Mouse (Mus musculus) midbrain, embryonic 11.5 days (tissue): Measurements from ENCODE around the gene Lpar2. TPM values are rescaled to one million over a fixed set of nuclear protein-coding genes. Genes with fewer than 3 reads are reported as not detected.
A peak's percentile ranks its signal among the peaks of the same experiment; 100 is the strongest.

Experiments
- ATAC-seq: fragments of 200-750 bp; cut with Nextera tagmentation; 2 replicates; pipeline ENCODE4 v1.8.0; 2017; ENCODE audit warnings: moderate TSS enrichment, moderate library complexity; ENCODE audit not compliant: low FRiP score
- DNase-seq: peaks from one replicate; pipeline ENCODE4 v3.0.0; 2015; ENCODE audit warnings: low spot score; ENCODE audit errors: missing footprints
- H3K27ac ChIP-seq: fragments of 300-500 bp; sonication (generic); 2 replicates; pipeline ENCODE4 v1.5.1; 2014; ENCODE audit warnings: low read depth, low read length
- H3K27me3 ChIP-seq: fragments of 300-500 bp; sonication (generic); 2 replicates; pipeline ENCODE4 v1.6.1; 2014; ENCODE audit warnings: mild to moderate bottlenecking, low read length, moderate library complexity, mixed read lengths; ENCODE audit not compliant: control insufficient read depth, insufficient read depth
- H3K36me3 ChIP-seq: fragments of 300-500 bp; sonication (generic); 2 replicates; pipeline ENCODE4 v1.6.1; 2014; ENCODE audit warnings: mild to moderate bottlenecking, low read length, moderate library complexity, mixed read lengths; ENCODE audit not compliant: control insufficient read depth, insufficient read depth
- H3K4me1 ChIP-seq: fragments of 300-500 bp; sonication (generic); 2 replicates; pipeline ENCODE4 v1.6.1; 2014; ENCODE audit warnings: low read length; ENCODE audit not compliant: control insufficient read depth, insufficient read depth
- H3K4me2 ChIP-seq: fragments of 300-500 bp; sonication (generic); 2 replicates; pipeline ENCODE4 v1.6.1; 2014; ENCODE audit warnings: mild to moderate bottlenecking, moderate library complexity
- H3K4me3 ChIP-seq: fragments of 300-500 bp; sonication (generic); 2 replicates; pipeline ENCODE4 v1.5.1; 2014; ENCODE audit warnings: low read depth, low read length
- H3K9ac ChIP-seq: fragments of 300-500 bp; sonication (generic); 2 replicates; pipeline ENCODE4 v1.6.1; 2014; ENCODE audit warnings: low read length
- H3K9me3 ChIP-seq: fragments of 300-500 bp; sonication (generic); 2 replicates; pipeline ENCODE4 v1.6.1; 2016; ENCODE audit warnings: low read length; ENCODE audit not compliant: control insufficient read depth
- WGBS: fragments of 180-500 bp; shearing (Covaris S2); extraction: QIAGEN DNeasy Blood & Tissue Kit; methylation state at CpG from one replicate; pipeline ENCODE4 v1.1.7; 2014; 5-methylcytosine and 5-hydroxymethylcytosine counted together
- polyA plus RNA-seq: library from polyadenylated mRNA; unstranded; fragments of >200 nt; fragmentation: Nextera tagmentation; extraction: Ambion mirVana; gene quantifications from 2 replicates; pipeline ENCODE4 v1.2.1, GENCODE M21; 2014

Lpar2 gene
- polyA plus RNA-seq, 1 experiment from 2014 or later = 1.2 TPM

DNA sequence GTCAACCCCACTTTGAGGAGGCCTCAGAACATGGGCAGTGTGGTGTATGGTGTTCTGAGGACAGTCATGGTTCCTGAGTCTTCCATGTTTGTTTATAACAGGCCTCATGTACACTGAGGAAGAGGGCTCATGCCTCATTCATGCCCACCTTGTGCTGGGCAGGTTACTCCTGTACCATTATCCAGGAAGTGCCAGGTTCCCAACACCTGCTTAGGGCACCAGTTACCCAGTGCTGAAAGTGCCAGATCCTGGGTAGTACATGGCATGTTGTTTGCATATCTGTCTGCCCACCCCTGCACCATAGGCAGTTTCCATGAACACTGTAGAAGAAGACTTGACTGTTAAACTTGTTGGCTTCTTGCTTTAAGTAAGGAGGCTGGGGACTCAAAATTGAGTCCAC lies 20.0 kb upstream of the Lpar2 start:
- Histone ChIP-seq H3K36me3 (peaks cover 74% of the 10 kb centered on the region), H3K9ac (no peak overlapping the region), H3K4me2 (no peak overlapping the region), H3K4me1 (no peaks in the 10 kb centered on the region), H3K4me3 (no peak overlapping the region), H3K27ac (no peak overlapping the region), H3K27me3 (no peaks in the 10 kb centered on the region), H3K9me3 (no peaks in the 10 kb centered on the region)
- DNase-seq (peak; percentile 80), ATAC-seq (no peak)

GRCm38 (mm10) chr8:69803366-69803765 lies 18.9 kb upstream of the Lpar2 start:
- Histone ChIP-seq H3K9ac (no peak overlapping the region), H3K4me3 (no peak overlapping the region), H3K4me2 (no peak overlapping the region), H3K4me1 (peaks cover 2% of the 10 kb centered on the region; the same call in 1 of the 2 replicates), H3K27me3 (no peaks in the 10 kb centered on the region), H3K36me3 (peaks cover 74% of the 10 kb centered on the region), H3K9me3 (no peaks in the 10 kb centered on the region), H3K27ac (no peak overlapping the region)
- ATAC-seq = no peak
- DNase-seq = peak; percentile 37
- WGBS = 96% methylated on average over 7 of the region's 7 CpGs

DNA sequence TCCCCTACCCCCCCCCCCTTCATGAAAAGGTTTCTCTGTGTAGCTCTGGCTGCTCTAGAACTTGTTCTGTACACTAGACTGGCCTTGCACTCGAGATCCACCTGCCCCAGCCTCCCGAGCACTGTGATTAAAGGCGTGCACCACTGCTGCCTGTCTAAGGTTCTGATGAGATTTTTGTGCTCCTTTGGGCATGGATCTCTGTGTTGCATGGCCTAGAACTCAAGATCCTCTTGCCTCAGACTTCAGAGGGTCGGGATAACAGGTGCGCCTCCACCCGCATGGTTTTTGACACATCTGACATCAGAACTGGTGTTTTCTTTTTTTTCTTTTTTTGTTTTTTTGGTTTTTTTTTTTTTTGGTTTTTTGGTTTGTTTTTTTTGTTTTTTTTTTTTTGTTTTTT lies 17.7 kb upstream of the Lpar2 start:
- 92% methylated on average over 6 of the region's 6 CpGs for WGBS

GRCm38 (mm10) chr8:69805086-69805485 lies 17.1 kb upstream of the Lpar2 start:
- H3K36me3 ChIP-seq = peaks cover 59% of the 10 kb centered on the region
- peaks cover 6% of the 10 kb centered on the region; the same call in 1 of the 2 replicates for H3K4me1 ChIP-seq
- peak; percentile 37 for DNase-seq

More for the DNA sequence above, 17.7 kb upstream of the Lpar2 start:
- H3K4me2 ChIP-seq = no peak overlapping the region
- no peaks in the 10 kb centered on the region for H3K9me3 ChIP-seq
- ATAC-seq (no peak), DNase-seq (peak; percentile 54)
- peaks cover 6% of the 10 kb centered on the region; the same call in 1 of the 2 replicates for H3K4me1 ChIP-seq
- H3K9ac ChIP-seq = no peak overlapping the region
- H3K36me3 ChIP-seq = peaks cover 65% of the 10 kb centered on the region
- no peak overlapping the region for H3K27ac ChIP-seq
- H3K4me3 ChIP-seq = no peak overlapping the region
- no peaks in the 10 kb centered on the region for H3K27me3 ChIP-seq

GRCm38 (mm10) chr8:69805491-69805890 lies 16.7 kb upstream of the Lpar2 start:
- H3K9ac ChIP-seq = no peak overlapping the region
- DNase-seq (peak; percentile 56), ATAC-seq (no peak)
- peaks cover 58% of the 10 kb centered on the region for H3K36me3 ChIP-seq
- H3K4me1 ChIP-seq = peaks cover 6% of the 10 kb centered on the region; the same call in 1 of the 2 replicates
- 95% methylated on average over 9 of the region's 9 CpGs for WGBS
- no peaks in the 10 kb centered on the region for H3K9me3 ChIP-seq
- H3K27me3 ChIP-seq = no peaks in the 10 kb centered on the region
- H3K4me2 ChIP-seq = no peak overlapping the region
- no peak overlapping the region for H3K4me3 ChIP-seq
- no peak overlapping the region for H3K27ac ChIP-seq

More at GRCm38 (mm10) chr8:69805086-69805485, 17.1 kb upstream of the Lpar2 start:
- Histone ChIP-seq H3K4me2 (no peak overlapping the region), H3K4me3 (no peak overlapping the region), H3K9ac (no peak overlapping the region), H3K27ac (no peak overlapping the region), H3K27me3 (no peaks in the 10 kb centered on the region), H3K9me3 (no peaks in the 10 kb centered on the region)
- no peak for ATAC-seq
- 96% methylated on average over 10 of the region's 10 CpGs for WGBS

DNA sequence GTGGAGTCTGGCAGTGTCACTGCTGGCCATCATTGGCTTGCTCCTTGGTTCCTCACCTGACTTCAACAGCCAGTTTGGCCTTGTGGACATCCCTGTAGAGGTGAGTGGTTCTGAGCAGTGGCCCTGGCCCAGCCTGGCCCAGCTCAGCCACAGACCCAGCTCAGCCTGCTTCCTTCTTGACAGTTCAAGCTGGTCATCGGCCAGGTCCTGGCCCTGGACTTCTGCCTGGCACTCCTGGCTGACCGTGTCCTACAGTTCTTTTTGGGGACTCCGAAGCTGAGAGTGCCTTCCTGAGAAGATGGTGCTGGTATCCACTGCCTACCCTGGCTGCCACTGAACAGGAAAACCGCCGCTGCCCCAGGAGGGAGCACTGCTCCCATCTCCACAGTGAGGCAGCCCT lies 15.0 kb upstream of the Lpar2 start:
- peaks cover 46% of the 10 kb centered on the region for H3K36me3 ChIP-seq
- 85% methylated on average over 5 of the region's 5 CpGs for WGBS

GRCm38 (mm10) chr8:69808094-69808863 lies 13.9 kb upstream of the Lpar2 start, which contains the start of gene Gmip:
Gmip (plus strand) TSS chr8:69808679.
- Histone ChIP-seq H3K27me3 (no peaks in the 10 kb centered on the region), H3K4me2 (peak within 1 kb of the TSS; percentile 61), H3K9me3 (no peaks in the 10 kb centered on the region), H3K4me3 (peak within 1 kb of the TSS; percentile 48), H3K36me3 (peaks cover 36% of the 10 kb centered on the region), H3K27ac (no peak within 1 kb of the TSS; the same call in 1 of the 2 replicates), H3K9ac (peak within 1 kb of the TSS; percentile 65), H3K4me1 (peaks cover 6% of the 10 kb centered on the region; the same call in 1 of the 2 replicates)
- peak; percentile 82 for ATAC-seq
- WGBS = 11% methylated on average over 17 of the region's 28 CpGs
- peak; percentile 94 for DNase-seq

More for the DNA sequence above, 15.0 kb upstream of the Lpar2 start:
- ATAC-seq = no peak
- Histone ChIP-seq H3K4me1 (peaks cover 6% of the 10 kb centered on the region; the same call in 1 of the 2 replicates), H3K4me2 (no peak overlapping the region), H3K27me3 (no peaks in the 10 kb centered on the region), H3K9me3 (no peaks in the 10 kb centered on the region), H3K4me3 (no peak overlapping the region), H3K27ac (no peak overlapping the region), H3K9ac (no peak overlapping the region)
- DNase-seq = peak; percentile 51

DNA sequence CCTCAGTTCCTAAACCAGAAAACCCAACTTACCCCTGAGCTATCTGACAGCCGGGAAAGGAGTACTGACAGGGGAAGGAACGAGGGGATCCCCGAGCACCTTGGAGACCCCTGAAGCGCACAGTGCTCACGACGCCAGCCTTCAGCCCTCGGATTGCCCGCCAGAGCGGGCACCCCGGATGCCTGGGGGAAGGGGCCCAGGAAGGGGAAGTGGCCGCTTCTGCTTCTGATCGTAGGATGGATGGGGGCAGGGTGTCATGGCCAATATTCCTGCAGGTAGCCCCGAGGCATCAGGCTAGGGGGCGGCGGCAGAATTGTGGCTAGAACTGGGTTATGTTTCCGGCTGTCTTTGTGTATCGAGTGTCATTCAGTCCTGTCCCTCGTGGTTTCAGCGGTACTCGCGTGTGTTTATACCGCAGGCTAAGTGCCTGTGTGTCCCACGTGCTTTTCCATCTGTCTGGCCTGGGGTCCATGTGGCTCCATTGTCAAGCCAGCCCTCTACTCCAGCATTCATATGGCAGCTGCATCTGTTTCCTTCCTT lies 13.3 kb upstream of the Lpar2 start:
- Histone ChIP-seq H3K27ac (no peak overlapping the region; the same call in 1 of the 2 replicates), H3K9me3 (no peaks in the 10 kb centered on the region), H3K4me3 (peak overlapping the region; percentile 48), H3K4me1 (peaks cover 6% of the 10 kb centered on the region; the same call in 1 of the 2 replicates), H3K9ac (peak overlapping the region; percentile 65), H3K36me3 (peaks cover 31% of the 10 kb centered on the region), H3K4me2 (peak overlapping the region; percentile 61), H3K27me3 (no peaks in the 10 kb centered on the region)
- ATAC-seq (peak; percentile 62), DNase-seq (peak; percentile 85)
- 6% methylated on average over 23 of the region's 23 CpGs for WGBS

DNA sequence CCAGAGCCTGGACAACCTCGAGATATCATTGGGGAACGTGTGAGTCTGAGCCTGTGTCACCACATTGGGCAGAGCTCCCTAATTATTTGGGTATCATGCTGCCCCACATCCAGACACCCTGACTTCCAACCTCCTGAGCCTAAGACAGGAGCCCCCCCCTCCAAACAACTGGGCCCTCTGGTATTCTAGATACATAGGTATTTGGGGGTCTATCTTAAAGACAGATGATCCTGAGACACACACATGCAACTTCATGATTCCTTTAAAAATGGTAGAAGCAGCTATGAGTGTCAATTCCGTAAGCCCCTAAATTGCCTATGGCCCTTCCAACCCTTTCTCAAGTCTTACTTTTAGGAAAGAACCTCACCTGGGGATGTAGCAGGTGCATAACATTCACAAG lies 12.4 kb upstream of the Lpar2 start:
- H3K4me3 ChIP-seq = no peak overlapping the region
- H3K4me1 ChIP-seq = peaks cover 6% of the 10 kb centered on the region; the same call in 1 of the 2 replicates
- 73% methylated on average over 3 of the region's 3 CpGs for WGBS
- no peak overlapping the region for H3K27ac ChIP-seq
- H3K36me3 ChIP-seq = peaks cover 33% of the 10 kb centered on the region
- H3K4me2 ChIP-seq = no peak overlapping the region
- ATAC-seq (no peak), DNase-seq (peak; percentile 67)
- no peak overlapping the region for H3K9ac ChIP-seq
- no peaks in the 10 kb centered on the region for H3K27me3 ChIP-seq
- no peaks in the 10 kb centered on the region for H3K9me3 ChIP-seq
